Mouse (Mus musculus): Measurements from ENCODE around the gene Rnasel.
"Not testable (repeated sequence)": the region's sequence is repeated elsewhere in the genome, so short reads cannot be mapped to it uniquely, and the experiment has no call there.

The Rnasel gene

GRCm38 (mm10) chr1:153737101-153738085, 11.8 kb upstream of the Rnasel start:
- no peak for DNase-seq (ENCODE audit: low spot score)

GRCm38 (mm10) chr1:153739437-153740015, 9.7 kb upstream of the Rnasel start:
- DNase-seq (ENCODE audit: low spot score) = no peak

- DNase-seq (ENCODE audit: low spot score) = peak; percentile 56
Observed at GRCm38 (mm10) chr1:153740145-153740544, 9.1 kb upstream of the Rnasel start, which contains the start of gene Rgs16. TSS of gene Rgs16 (plus strand) at chr1:153740349.

- no peak for DNase-seq (ENCODE audit: low spot score)
Observed at GRCm38 (mm10) chr1:153740775-153741400, 8.3 kb upstream of the Rnasel start.

- DNase-seq (ENCODE audit: low spot score) = no peak
Observed at GRCm38 (mm10) chr1:153741551-153742316, 7.5 kb upstream of the Rnasel start.

- DNase-seq (ENCODE audit: low spot score) = no peak
Observed at GRCm38 (mm10) chr1:153742374-153743155, 6.7 kb upstream of the Rnasel start.

GRCm38 (mm10) chr1:153746119-153746670, 3.0 kb upstream of the Rnasel start:
- no peak for DNase-seq (ENCODE audit: low spot score)

- DNase-seq (ENCODE audit: low spot score) = no peak
Observed at GRCm38 (mm10) chr1:153746728-153747127, 2.5 kb upstream of the Rnasel start.

GRCm38 (mm10) chr1:153747861-153748530, 1.2 kb upstream of the Rnasel start:
- DNase-seq (ENCODE audit: low spot score) = no peak

GRCm38 (mm10) chr1:153748549-153748948, 677 bp upstream of the Rnasel start:
- no peak for DNase-seq (ENCODE audit: low spot score)

GRCm38 (mm10) chr1:153750054-153750453, 828 bp downstream of the Rnasel start:
- no peak for DNase-seq (ENCODE audit: low spot score)

GRCm38 (mm10) chr1:153751763-153752301, 2.6 kb downstream of the Rnasel start:
- no peak for DNase-seq (ENCODE audit: low spot score)

GRCm38 (mm10) chr1:153752521-153752920, 3.3 kb downstream of the Rnasel start:
- DNase-seq (ENCODE audit: low spot score) = no peak

- DNase-seq (ENCODE audit: low spot score) = no peak
Observed at GRCm38 (mm10) chr1:153753725-153754464, 4.7 kb downstream of the Rnasel start.

GRCm38 (mm10) chr1:153764136-153764535, 14.9 kb downstream of the Rnasel start:
- DNase-seq (ENCODE audit: low spot score) = no peak

- DNase-seq (ENCODE audit: low spot score) = no peak
Observed at GRCm38 (mm10) chr1:153766298-153766697, 17.1 kb downstream of the Rnasel start.

GRCm38 (mm10) chr1:153767281-153767680, 18.1 kb downstream of the Rnasel start:
- DNase-seq (ENCODE audit: low spot score) = no peak

GRCm38 (mm10) chr1:153768465-153768864, 19.2 kb downstream of the Rnasel start:
- no peak for DNase-seq (ENCODE audit: low spot score)

- not testable (repeated sequence) for DNase-seq (ENCODE audit: low spot score)
Observed at GRCm38 (mm10) chr1:153769571-153769970, 20.3 kb downstream of the Rnasel start.
